Mouse (Mus musculus): ENCODE results near the gene Mdm2.

DNA sequence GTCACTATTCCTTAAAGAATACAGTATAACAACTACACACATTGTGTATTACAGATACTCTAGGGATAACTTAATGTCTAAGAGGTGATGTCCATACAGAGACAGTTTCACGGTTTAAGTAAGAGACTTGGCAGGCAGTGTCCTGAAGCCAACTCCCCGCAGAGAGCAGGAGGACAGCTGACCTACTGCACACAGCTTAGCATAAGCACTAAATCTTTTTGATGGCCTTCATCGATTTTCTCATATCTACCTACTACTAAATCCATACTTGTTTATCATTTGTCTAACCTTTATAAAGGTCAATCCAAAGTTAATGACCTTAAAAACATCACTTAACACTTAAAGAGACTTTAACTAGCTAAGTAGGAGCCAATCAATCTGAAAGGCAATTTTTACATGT is 7.1 kb downstream of the Mdm2 start:
- TF ChIP-seq POLR2A (IDR thresholded peaks at IDR 0.05; ENCODE audit: borderline replicate concordance, control insufficient read depth, low read depth, low read length) (no peak), CTCF (IDR thresholded peaks at IDR 0.05; ENCODE audit: control insufficient read depth, insufficient read depth, low read length) (no peak)
